Mouse (Mus musculus) thymus, adult 2 months (tissue): ENCODE data around the gene Cc2d1a. TPM values are rescaled to one million over a fixed set of nuclear protein-coding genes. Genes with fewer than 3 reads are reported as not detected.

Experiments
- DNase-seq: peaks from one replicate; pipeline ENCODE4 v3.0.0; 2021
- H3K27ac ChIP-seq: fragments of 200-500 bp; 2 replicates; pipeline ENCODE4 v1.5.1; 2012; ENCODE audit warnings: low read length, control low read depth; ENCODE audit not compliant: control insufficient read depth, insufficient read depth
- H3K27me3 ChIP-seq: fragments of 200-500 bp; 2 replicates; pipeline ENCODE4 v1.6.1; 2012; ENCODE audit warnings: mild to moderate bottlenecking, low read length, moderate library complexity, mixed read lengths; ENCODE audit not compliant: control insufficient read depth, insufficient read depth
- H3K36me3 ChIP-seq: fragments of 200-500 bp; 2 replicates; pipeline ENCODE4 v1.6.1; 2012; ENCODE audit warnings: mild to moderate bottlenecking, low read length, moderate library complexity; ENCODE audit not compliant: control insufficient read depth, insufficient read depth
- H3K4me1 ChIP-seq: fragments of 200-500 bp; replicated peaks from 2 replicates; pipeline ENCODE4 v1.6.1; 2012; ENCODE audit warnings: low read length; ENCODE audit not compliant: control insufficient read depth, insufficient read depth
- H3K4me3 ChIP-seq: fragments of 200-500 bp; 2 replicates; pipeline ENCODE4 v1.5.1; 2012; ENCODE audit warnings: mild to moderate bottlenecking, low read length, control low read depth, moderate library complexity; ENCODE audit not compliant: control insufficient read depth, insufficient read depth
- CTCF ChIP-seq: fragments of 200-500 bp; IDR thresholded peaks from 2 replicates; pipeline ENCODE4 v1.5.1; 2012; ENCODE audit warnings: mild to moderate bottlenecking, control low read depth, low read length, moderate library complexity, borderline replicate concordance; ENCODE audit not compliant: control insufficient read depth, poor library complexity, insufficient read depth; ENCODE audit errors: extremely low read depth
- POLR2A ChIP-seq: fragments of 200-500 bp; IDR thresholded peaks from 2 replicates; pipeline ENCODE4 v1.6.1; 2012; ENCODE audit warnings: mild to moderate bottlenecking, low read length, control low read depth, moderate library complexity; ENCODE audit not compliant: control insufficient read depth, poor library complexity, insufficient read depth; ENCODE audit errors: extremely low read depth
- WGBS: fragments of 180-500 bp; shearing (Covaris S2); methylation state at CpG from one replicate; pipeline ENCODE4 v1.1.7; 2018; 5-methylcytosine and 5-hydroxymethylcytosine counted together
- polyA plus RNA-seq: library from polyadenylated mRNA; depleted of rRNA; stranded (reverse); fragments of >200 nt; gene quantifications from 2 replicates; pipeline ENCODE4 v1.2.3, GENCODE M21; 2012

The Cc2d1a gene
- polyA plus RNA-seq, 1 experiment = 54.6 TPM

DNA sequence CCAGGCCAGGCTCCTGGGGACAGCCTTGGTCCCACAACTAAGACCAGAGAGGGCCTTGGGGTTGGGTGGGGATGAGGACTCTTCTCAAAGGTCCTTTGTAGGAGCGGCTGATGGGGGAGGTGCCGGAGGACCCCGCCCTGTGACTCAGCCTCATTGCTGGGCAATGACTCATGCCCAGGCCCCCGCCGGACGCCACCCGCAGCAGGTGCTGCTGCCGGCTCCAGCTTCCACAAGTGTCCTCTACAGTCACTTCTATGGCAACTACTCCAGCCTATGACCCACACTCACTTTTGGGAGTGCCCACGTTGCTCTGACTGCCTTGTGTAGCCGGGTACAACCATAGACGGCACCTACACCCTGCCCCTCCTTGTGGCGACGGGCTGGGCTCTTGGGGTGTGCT, 44.3 kb upstream of the Cc2d1a start:
- Histone ChIP-seq H3K27ac (no peak overlapping the region), H3K4me3 (no peak overlapping the region), H3K36me3 (no peaks in the 10 kb centered on the region), H3K4me1 (peaks cover 12% of the 10 kb centered on the region), H3K27me3 (no peaks in the 10 kb centered on the region)
- no peak for DNase-seq
- TF ChIP-seq CTCF = no peak
- no peak for TF ChIP-seq POLR2A
- 76% methylated on average over 13 of the region's 13 CpGs for WGBS

DNA sequence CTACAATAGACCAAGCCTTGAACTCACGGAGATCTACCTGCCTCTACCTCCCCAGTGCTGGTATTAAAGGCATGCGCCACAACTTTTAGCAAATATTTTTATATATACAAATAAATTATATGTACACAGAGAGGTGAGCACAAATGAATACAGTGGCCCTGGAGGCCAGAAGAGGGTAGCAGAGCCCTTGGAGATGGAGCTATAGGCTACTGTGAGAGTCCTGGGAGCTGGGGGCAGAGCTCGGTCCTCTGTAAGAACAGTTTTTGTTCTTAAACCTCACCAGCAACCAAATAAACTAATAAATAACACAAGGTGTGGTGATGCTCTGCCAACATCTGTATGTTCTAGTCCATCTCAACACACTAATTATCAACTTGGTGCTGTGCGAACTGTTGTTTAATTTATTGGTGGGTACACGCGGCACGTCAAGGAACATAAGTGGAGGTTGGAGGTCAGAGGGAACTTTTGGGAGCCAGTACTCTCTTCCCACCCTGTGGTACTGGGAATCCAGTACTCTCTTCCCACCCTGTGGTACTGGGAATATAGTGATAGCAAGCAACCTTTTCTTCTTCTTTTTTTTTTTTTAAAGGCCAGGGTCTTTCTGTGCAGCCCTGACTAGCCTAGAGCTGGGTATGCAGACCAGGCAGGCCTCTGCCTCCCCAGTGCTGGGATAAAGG, 42.6 kb upstream of the Cc2d1a start:
- no peaks in the 10 kb centered on the region for H3K36me3 ChIP-seq
- no peak overlapping the region for H3K4me3 ChIP-seq
- WGBS = 98% methylated on average over 7 of the region's 7 CpGs
- peak; percentile 38 for DNase-seq
- H3K27me3 ChIP-seq = no peaks in the 10 kb centered on the region
- H3K4me1 ChIP-seq = peaks cover 11% of the 10 kb centered on the region
- no peak for TF ChIP-seq POLR2A
- TF ChIP-seq CTCF = no peak
- no peak overlapping the region for H3K27ac ChIP-seq

DNA sequence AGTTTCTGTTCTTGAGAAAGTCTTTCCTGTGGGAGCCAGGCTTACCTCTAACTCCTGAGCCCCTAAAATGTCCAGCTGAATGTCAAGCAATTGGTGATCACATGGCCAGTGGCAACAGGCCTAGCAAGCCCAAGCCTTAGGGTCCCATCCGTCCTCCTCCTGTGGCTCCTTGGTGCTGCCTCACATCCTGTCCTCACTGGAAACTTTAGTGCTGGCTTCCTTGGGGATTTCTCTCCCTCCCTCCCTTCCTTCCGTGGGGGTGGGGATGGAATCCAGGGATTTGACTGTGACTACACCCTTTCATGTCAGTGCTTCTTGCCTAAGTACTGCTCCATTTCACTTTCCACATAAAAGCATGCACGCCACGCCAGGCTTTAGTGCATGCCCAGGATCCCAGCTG, 41.9 kb upstream of the Cc2d1a start:
- no peaks in the 10 kb centered on the region for H3K27me3 ChIP-seq
- 91% methylated on average over 4 of the region's 4 CpGs for WGBS
- TF ChIP-seq CTCF (no peak), POLR2A (no peak)
- peaks cover 16% of the 10 kb centered on the region for H3K4me1 ChIP-seq
- no peak overlapping the region for H3K27ac ChIP-seq
- DNase-seq = no peak
- H3K36me3 ChIP-seq = no peaks in the 10 kb centered on the region
- no peak overlapping the region for H3K4me3 ChIP-seq

DNA sequence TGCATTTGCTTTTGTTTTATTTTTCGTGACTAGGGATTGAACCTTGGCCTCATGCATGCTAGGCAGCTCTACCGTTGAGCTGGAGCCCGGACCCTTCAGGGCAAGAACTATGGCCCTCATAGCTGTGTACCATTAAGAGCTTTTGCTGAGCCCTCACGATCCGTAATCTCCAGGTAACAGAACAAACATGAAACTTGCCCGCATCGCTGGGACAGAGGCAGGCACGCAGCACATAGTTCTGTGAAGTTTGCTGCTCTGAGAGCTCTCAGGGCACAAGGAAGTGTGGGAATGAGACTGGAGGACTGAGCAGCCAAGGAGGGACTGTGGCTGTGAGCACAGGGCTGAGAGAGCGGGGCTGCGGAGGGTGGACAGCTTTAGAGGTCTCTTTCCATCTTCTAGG, 40.9 kb upstream of the Cc2d1a start:
- H3K4me3 ChIP-seq = no peak overlapping the region
- 98% methylated on average over 10 of the region's 10 CpGs for WGBS
- DNase-seq = no peak
- H3K27me3 ChIP-seq = no peaks in the 10 kb centered on the region
- no peaks in the 10 kb centered on the region for H3K36me3 ChIP-seq
- H3K4me1 ChIP-seq = peaks cover 23% of the 10 kb centered on the region
- H3K27ac ChIP-seq = no peak overlapping the region
- no peak for TF ChIP-seq CTCF
- TF ChIP-seq POLR2A = no peak

DNA sequence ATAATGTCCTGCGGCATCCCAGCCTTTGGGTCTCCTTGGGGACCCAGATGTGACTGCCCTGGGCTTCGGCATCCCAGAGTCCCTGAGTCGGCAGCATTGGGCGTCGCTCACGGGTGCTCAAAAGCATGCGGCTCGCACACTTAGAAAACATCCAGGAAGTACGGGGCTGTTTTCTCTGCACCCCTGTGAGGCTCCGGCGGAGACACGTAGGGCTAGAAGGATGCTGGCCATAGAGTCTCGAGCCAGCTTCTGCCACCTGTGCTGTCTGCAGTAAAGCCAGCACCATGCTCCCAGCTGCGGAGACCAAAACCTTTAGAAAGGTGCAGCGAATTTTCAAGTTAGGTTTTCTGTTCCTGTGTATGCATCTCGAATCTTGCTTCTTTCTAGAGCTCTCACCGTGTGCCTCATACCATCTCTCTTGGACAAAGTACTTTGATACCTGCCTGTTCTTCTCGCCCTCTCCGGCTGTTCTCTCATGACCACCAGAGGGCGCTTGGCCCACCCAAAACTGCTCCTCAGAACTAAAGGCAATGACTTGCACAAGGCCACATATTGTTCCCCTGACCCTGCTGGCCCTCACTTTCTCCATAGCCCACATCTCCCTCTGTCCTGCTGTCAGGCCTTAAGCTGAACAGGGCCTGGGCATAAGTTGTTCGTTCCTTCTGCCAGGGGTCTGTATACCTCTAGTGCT, 39.5 kb upstream of the Cc2d1a start:
- TF ChIP-seq CTCF (peak; percentile 77; the same call in 1 of the 2 replicates), POLR2A (no peak)
- DNase-seq = peak; percentile 87

DNA sequence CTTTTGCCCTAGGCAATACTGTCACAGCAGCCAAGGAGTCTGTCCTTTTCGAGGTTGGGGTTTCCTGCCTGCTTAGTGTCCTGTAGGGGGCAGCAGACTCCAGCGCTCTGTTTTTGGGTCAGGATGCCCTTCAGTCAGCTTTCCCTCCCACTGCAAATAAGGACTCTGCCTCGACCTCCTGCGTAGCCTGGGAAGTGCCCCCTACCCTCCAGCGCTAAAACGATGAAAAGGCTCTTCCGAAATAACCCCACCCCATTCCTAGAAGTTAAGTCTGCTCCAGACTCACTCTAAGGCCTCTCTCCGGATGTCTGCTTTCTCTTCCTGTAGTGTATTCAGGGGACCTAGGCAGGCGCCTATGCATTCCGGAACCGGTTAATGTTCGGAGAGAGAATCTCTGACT, 38.8 kb upstream of the Cc2d1a start:
- Histone ChIP-seq H3K4me3 (peak overlapping the region; percentile 69), H3K27me3 (no peaks in the 10 kb centered on the region), H3K4me1 (peaks cover 22% of the 10 kb centered on the region), H3K27ac (peak overlapping the region; percentile 83), H3K36me3 (no peaks in the 10 kb centered on the region)
- TF ChIP-seq CTCF (peak; percentile 91), POLR2A (peak; percentile 30; the same call in 1 of the 2 replicates)
- under 1% methylated on average over 12 of the region's 12 CpGs for WGBS
- DNase-seq = peak; percentile 77

More for the DNA sequence above, 39.5 kb upstream of the Cc2d1a start:
- Histone ChIP-seq H3K36me3 (no peaks in the 10 kb centered on the region), H3K27me3 (no peaks in the 10 kb centered on the region), H3K4me3 (peak overlapping the region; percentile 69), H3K27ac (peak overlapping the region; percentile 83), H3K4me1 (peaks cover 24% of the 10 kb centered on the region)
- 2% methylated on average over 21 of the region's 21 CpGs for WGBS
